Mouse (Mus musculus) MEL-GATA-1-ER (cell line): ENCODE measurements around the gene Olig1.

ENCODE experiments used
- DNase-seq: peaks from one replicate; pipeline ENCODE4 v3.0.0-alpha.2; 2012; ENCODE audit warnings: low read depth; ENCODE audit errors: extremely low read depth

The Olig1 gene

GRCm38 (mm10) chr16:91309872-91310271, 40.3 kb downstream of the Olig1 start:
- no peak for DNase-seq

GRCm38 (mm10) chr16:91312921-91313320, 43.3 kb downstream of the Olig1 start:
- no peak for DNase-seq

- peak; percentile 72 for DNase-seq
Measured at GRCm38 (mm10) chr16:91314114-91314775, 44.7 kb downstream of the Olig1 start.

GRCm38 (mm10) chr16:91320191-91320590, 50.6 kb downstream of the Olig1 start:
- DNase-seq: no peak

- DNase-seq: no peak
Measured at GRCm38 (mm10) chr16:91320608-91321007, 51.0 kb downstream of the Olig1 start.
